Mouse (Mus musculus) limb, embryonic 10.5 days (tissue): Measurements from ENCODE around the gene Kcnmb1. TPM values are rescaled to one million over a fixed set of nuclear protein-coding genes. Genes with fewer than 3 reads are reported as not detected.

ENCODE experiments used
- DNase-seq: peaks from one replicate; pipeline ENCODE4 v3.0.0-alpha.2; 2017; ENCODE audit warnings: low spot score
- H3K27ac ChIP-seq: fragments of 300-500 bp; sonication (generic); 2 replicates; pipeline ENCODE4 v1.5.1; 2016; ENCODE audit warnings: mild to moderate bottlenecking
- H3K27me3 ChIP-seq: fragments of 300-500 bp; sonication (generic); 2 replicates; pipeline ENCODE4 v1.6.1; 2016; ENCODE audit warnings: low read depth, mild to moderate bottlenecking; ENCODE audit not compliant: poor library complexity, severe bottlenecking
- H3K36me3 ChIP-seq: fragments of 300-500 bp; sonication (generic); 2 replicates; pipeline ENCODE4 v1.6.1; 2016; ENCODE audit warnings: mild to moderate bottlenecking, moderate library complexity
- H3K4me1 ChIP-seq: fragments of 300-500 bp; sonication (generic); 2 replicates; pipeline ENCODE4 v1.6.1; 2016
- H3K4me3 ChIP-seq: fragments of 300-500 bp; sonication (generic); 2 replicates; pipeline ENCODE4 v1.5.1; 2016; ENCODE audit warnings: mild to moderate bottlenecking, moderate library complexity
- H3K9me3 ChIP-seq: fragments of 300-500 bp; sonication (generic); replicated peaks from 2 replicates; pipeline ENCODE4 v1.6.1; 2016; ENCODE audit warnings: mild to moderate bottlenecking
- WGBS: fragments of 180-500 bp; shearing (Covaris S2); methylation state at CpG from one replicate; pipeline ENCODE4 v1.1.7; 2016; 5-methylcytosine and 5-hydroxymethylcytosine counted together
- polyA plus RNA-seq: library from polyadenylated mRNA; unstranded; fragments of >200 nt; fragmentation: Nextera tagmentation; extraction: Ambion mirVana; gene quantifications from 2 replicates; pipeline ENCODE4 v1.2.1, GENCODE M21; 2016

Gene Kcnmb1
- polyA plus RNA-seq, 1 experiment from 2014 or later: 0.10 TPM

DNA sequence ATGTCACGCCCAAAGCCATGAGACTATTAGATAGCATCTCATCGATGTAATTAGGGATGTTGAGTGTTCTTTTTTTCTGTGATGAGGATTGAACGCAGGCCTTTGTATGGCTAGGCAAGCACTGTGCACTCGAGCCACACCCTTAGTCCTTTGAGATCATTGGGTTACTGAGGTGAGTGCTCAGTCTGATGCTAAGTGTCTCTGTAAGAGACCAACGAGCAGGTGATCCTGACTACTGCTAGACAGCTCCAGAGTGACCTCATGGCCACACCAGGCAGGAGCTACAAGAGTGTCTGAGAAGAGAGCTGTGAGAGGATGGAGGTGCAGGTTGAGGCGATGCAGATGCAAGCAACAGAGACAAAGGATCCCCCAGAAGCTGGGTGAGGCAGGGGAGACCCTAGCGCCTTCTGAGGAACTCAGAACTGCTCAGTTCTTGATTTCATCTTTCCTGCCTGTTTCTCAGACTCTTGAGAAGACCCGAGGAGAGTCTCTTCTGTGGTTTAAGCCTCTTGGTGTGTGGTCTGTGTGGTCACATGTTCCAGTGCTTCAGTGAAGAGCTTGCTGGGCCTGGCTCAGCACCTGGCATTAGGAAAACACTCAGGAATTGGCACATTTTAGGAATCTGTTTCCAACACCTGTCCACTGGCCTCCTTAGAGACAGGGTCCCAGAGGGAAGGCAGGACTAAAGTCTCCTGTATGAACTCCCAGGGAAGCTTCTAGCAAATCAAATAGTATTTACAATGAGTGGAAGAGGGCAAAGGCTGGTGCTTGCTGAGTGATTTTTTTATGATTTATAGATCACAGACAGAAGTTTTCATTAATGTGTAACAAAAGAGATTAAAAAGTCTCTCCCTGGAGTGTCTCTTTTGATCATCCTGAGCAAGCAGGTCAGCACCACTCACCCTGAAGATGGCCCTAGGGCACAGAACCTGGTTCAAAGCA is 10.9 kb upstream of the Kcnmb1 start:
- H3K4me3 ChIP-seq: no peak overlapping the region
- H3K9me3 ChIP-seq: no peaks in the 10 kb centered on the region
- WGBS: 89% methylated on average over 8 of the region's 8 CpGs
- no peaks in the 10 kb centered on the region for H3K27me3 ChIP-seq
- DNase-seq: no peak
- no peaks in the 10 kb centered on the region for H3K36me3 ChIP-seq
- peaks cover 12% of the 10 kb centered on the region; the same call in 1 of the 2 replicates for H3K4me1 ChIP-seq
- H3K27ac ChIP-seq: peak overlapping the region; percentile 36; the same call in 1 of the 2 replicates

DNA sequence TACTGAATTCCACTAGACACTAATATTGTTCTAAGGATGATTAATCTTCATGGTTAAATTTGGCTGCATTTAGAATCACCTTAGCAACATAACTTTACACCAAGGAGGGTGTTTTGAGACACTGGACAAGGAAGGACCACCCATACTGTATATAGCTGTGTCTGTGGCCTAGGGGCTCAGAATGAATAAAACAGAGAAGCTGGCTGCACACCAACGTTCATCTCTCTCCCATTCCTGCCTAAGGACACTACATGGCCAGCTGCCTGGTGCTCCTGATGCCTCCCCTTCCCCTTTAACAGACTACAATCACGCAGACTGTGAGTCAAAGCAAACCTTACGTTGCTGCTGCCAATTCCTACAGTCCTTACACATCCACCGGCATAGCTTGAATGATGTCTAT is 6.8 kb upstream of the Kcnmb1 start:
- Histone ChIP-seq H3K27me3 (no peaks in the 10 kb centered on the region), H3K4me3 (no peak overlapping the region), H3K36me3 (no peaks in the 10 kb centered on the region), H3K9me3 (no peaks in the 10 kb centered on the region), H3K27ac (no peak overlapping the region), H3K4me1 (peaks cover 12% of the 10 kb centered on the region; the same call in 1 of the 2 replicates)
- 78% methylated on average over 4 of the region's 4 CpGs for WGBS
- DNase-seq: no peak

DNA sequence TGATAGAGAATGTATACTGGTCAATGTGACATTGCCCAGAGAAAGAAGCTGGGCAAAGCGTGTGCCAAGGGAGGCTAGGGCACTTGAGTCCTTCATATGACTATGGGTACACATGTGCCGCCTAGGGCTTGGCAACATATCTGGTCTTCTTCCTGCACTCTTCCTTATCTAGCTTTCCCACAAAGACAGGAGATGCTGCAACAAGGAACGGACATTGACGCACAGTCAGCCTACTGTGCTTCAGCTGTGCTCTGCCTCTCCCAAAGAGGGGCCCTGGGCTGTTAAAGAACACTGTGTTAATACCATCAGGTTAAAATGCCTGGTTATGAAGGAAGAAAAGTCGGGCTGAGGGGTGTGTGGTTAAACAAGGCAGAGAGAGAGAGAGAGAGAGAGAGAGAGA is 6.2 kb upstream of the Kcnmb1 start:
- Histone ChIP-seq H3K36me3 (no peaks in the 10 kb centered on the region), H3K27me3 (no peaks in the 10 kb centered on the region), H3K4me3 (no peak overlapping the region), H3K27ac (no peak overlapping the region), H3K9me3 (no peaks in the 10 kb centered on the region), H3K4me1 (peaks cover 9% of the 10 kb centered on the region; the same call in 1 of the 2 replicates)
- DNase-seq: no peak
- WGBS: 86% methylated on average over 5 of the region's 5 CpGs

GRCm38 (mm10) chr11:33957595-33957994 is 5.2 kb upstream of the Kcnmb1 start:
- H3K27ac ChIP-seq: no peak overlapping the region

DNA sequence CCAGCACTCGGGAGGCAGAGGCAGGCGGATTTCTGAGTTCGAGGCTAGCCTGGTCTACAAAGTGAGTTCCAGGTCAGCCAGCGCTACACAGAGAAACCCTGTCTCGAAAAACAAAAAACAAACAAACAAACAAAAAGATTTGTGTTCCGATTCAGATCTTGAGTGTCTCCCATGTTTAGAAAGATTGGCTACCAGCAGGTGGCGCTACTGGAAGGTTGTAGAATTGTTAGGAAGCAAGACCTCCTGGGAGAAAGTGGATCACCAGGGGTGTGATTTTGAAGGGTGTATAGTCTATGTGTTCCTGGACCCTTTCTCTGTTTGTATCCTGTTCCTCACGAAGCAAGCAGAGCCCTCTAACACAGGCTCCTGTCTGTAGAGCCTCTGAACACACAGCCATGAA is 4.1 kb upstream of the Kcnmb1 start:
- Histone ChIP-seq H3K27ac (no peak overlapping the region), H3K4me1 (peaks cover 19% of the 10 kb centered on the region), H3K4me3 (no peak overlapping the region), H3K36me3 (no peaks in the 10 kb centered on the region), H3K9me3 (no peaks in the 10 kb centered on the region), H3K27me3 (no peaks in the 10 kb centered on the region)
- WGBS: 80% methylated on average over 8 of the region's 8 CpGs
- peak; percentile 52 for DNase-seq

More at GRCm38 (mm10) chr11:33957595-33957994, 5.2 kb upstream of the Kcnmb1 start:
- no peak for DNase-seq
- Histone ChIP-seq H3K4me1 (peaks cover 8% of the 10 kb centered on the region), H3K36me3 (no peaks in the 10 kb centered on the region), H3K27me3 (no peaks in the 10 kb centered on the region), H3K4me3 (no peak overlapping the region), H3K9me3 (no peaks in the 10 kb centered on the region)
- 87% methylated on average over 6 of the region's 6 CpGs for WGBS

GRCm38 (mm10) chr11:33962178-33962577 is 635 bp upstream of the Kcnmb1 start:
- no peak for DNase-seq
- Histone ChIP-seq H3K9me3 (no peaks in the 10 kb centered on the region), H3K36me3 (no peaks in the 10 kb centered on the region), H3K4me3 (no peak overlapping the region), H3K4me1 (peaks cover 19% of the 10 kb centered on the region), H3K27me3 (no peaks in the 10 kb centered on the region), H3K27ac (peak overlapping the region; percentile 54; the same call in 1 of the 2 replicates)
- 29% methylated on average over 7 of the region's 7 CpGs for WGBS

DNA sequence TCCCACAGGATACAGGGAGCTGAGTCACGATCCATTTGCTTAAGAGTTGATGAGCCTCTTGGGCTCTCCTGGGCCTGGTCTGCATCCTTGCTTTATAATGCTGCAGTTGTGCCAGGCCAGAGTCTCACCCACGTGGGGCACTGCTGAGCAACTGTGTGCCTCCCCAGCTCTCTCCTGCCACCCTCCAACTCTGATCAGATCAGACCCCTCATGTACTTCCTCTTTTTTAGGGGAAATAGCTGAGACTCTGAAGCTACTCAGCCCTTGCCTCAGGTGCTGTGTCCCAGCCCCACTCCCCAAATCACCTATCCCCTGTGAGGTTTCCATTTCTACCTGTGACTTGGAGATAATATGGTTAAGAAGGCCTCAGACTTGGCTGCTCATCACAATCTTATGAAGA is 2.6 kb downstream of the Kcnmb1 start:
- no peaks in the 10 kb centered on the region for H3K36me3 ChIP-seq
- WGBS: 64% methylated on average over 2 of the region's 2 CpGs
- H3K27ac ChIP-seq: no peak overlapping the region
- no peaks in the 10 kb centered on the region for H3K27me3 ChIP-seq
- no peak for DNase-seq
- peaks cover 19% of the 10 kb centered on the region for H3K4me1 ChIP-seq
- H3K4me3 ChIP-seq: no peak overlapping the region
- H3K9me3 ChIP-seq: no peaks in the 10 kb centered on the region

DNA sequence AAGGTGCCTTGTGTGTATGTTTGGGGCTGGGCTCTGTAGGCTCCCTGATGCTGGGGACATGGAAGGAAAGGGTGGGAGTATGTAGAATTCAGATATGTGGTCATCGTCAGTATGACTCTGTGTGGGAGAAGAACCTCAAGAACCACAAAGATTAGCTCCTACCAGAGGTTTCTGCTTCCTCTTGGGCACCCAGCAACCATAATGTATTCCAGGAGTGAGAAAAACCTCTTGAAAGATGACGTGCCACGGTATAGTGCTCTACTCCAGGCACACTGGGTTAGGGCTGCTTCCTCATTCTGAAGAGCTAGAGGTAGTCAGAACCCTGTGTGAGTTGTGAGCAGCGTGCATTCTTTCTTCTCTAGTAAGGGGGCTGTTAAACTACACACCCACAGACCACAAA is 4.9 kb downstream of the Kcnmb1 start:
- DNase-seq: no peak
- no peaks in the 10 kb centered on the region for H3K36me3 ChIP-seq
- H3K27ac ChIP-seq: no peak overlapping the region
- no peaks in the 10 kb centered on the region for H3K27me3 ChIP-seq
- no peak overlapping the region for H3K4me3 ChIP-seq
- WGBS: 89% methylated on average over 4 of the region's 4 CpGs
- no peaks in the 10 kb centered on the region for H3K9me3 ChIP-seq
- H3K4me1 ChIP-seq: peaks cover 10% of the 10 kb centered on the region

- Histone ChIP-seq H3K9me3 (no peaks in the 10 kb centered on the region), H3K4me1 (no peaks in the 10 kb centered on the region), H3K27ac (no peak overlapping the region), H3K27me3 (no peaks in the 10 kb centered on the region), H3K36me3 (no peaks in the 10 kb centered on the region), H3K4me3 (no peak overlapping the region)
- DNase-seq: no peak
- WGBS: 81% methylated on average over 3 of the region's 3 CpGs
Observed at GRCm38 (mm10) chr11:33969199-33969598, 6.4 kb downstream of the Kcnmb1 start.

DNA sequence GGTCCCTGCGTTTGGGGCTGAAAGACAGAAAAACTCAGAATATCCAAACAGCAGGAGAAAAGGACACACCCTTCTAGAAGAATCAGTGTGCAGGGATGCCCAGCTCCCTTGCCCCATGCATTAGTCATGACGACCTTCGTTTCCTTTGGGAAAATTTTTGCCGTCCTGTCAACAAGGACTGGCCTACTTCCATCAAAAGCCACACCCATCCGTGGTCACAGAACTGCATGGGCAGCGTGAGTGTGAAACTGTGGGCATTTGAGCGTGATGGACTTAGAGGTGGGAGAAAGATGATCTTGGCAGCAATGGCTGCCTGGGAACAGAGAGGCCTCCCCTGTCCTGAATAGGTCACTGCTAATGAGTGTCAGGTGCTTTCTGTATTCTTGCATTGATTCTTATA is 9.3 kb downstream of the Kcnmb1 start:
- 89% methylated on average over 7 of the region's 7 CpGs for WGBS
- Histone ChIP-seq H3K36me3 (no peaks in the 10 kb centered on the region), H3K9me3 (no peaks in the 10 kb centered on the region), H3K4me3 (no peak overlapping the region), H3K4me1 (no peaks in the 10 kb centered on the region), H3K27ac (no peak overlapping the region), H3K27me3 (no peaks in the 10 kb centered on the region)
- DNase-seq: no peak

DNA sequence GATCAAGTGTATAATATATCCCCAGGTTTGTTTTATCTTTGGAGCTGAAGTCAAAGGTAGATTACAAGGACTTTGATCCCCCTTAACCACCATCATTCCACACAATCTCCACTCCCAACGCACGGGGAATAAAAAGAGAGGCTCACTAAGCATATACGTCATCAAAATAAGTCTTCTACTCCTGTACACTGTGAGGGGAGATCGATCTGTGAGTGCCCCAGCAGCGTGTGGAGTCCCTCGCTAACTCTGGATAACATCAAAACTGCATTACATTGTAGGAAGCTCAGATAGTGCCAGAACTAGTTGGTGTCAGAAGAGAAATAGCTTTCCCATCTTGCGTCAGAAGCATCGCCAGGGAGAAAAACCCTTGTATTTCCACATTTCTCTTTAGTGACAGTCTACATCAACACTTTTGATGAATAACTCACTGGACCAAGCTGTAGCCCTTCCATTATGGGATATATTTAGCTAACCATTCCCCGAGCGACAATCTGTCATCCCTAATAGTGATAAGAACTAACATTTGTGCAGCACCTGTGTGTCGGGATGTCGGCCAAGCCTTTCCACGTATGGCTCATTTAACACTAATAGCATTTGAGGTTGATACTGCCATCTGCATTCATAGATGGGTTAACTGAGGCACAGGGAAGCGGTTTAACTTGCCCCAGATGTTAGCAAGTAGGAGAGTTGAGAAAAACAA is 11.7 kb downstream of the Kcnmb1 start:
- Histone ChIP-seq H3K4me3 (no peak overlapping the region), H3K27me3 (no peaks in the 10 kb centered on the region), H3K4me1 (no peaks in the 10 kb centered on the region), H3K27ac (no peak overlapping the region), H3K36me3 (no peaks in the 10 kb centered on the region), H3K9me3 (no peaks in the 10 kb centered on the region)
- DNase-seq: no peak
- WGBS: 82% methylated on average over 14 of the region's 14 CpGs

- no peaks in the 10 kb centered on the region for H3K27me3 ChIP-seq
- DNase-seq: no peak
- H3K27ac ChIP-seq: no peak overlapping the region
- H3K36me3 ChIP-seq: no peaks in the 10 kb centered on the region
- H3K4me1 ChIP-seq: peaks cover 4% of the 10 kb centered on the region; the same call in 1 of the 2 replicates
- 94% methylated on average over 2 of the region's 2 CpGs for WGBS
- no peak overlapping the region for H3K4me3 ChIP-seq
- H3K9me3 ChIP-seq: no peaks in the 10 kb centered on the region
Observed at GRCm38 (mm10) chr11:33975121-33975520, 12.3 kb downstream of the Kcnmb1 start.

GRCm38 (mm10) chr11:33980146-33980545 is 17.3 kb downstream of the Kcnmb1 start:
- Histone ChIP-seq H3K4me3 (no peak overlapping the region), H3K27me3 (no peaks in the 10 kb centered on the region), H3K36me3 (no peaks in the 10 kb centered on the region), H3K27ac (peak overlapping the region; percentile 70), H3K4me1 (peaks cover 21% of the 10 kb centered on the region), H3K9me3 (no peaks in the 10 kb centered on the region)
- WGBS: 51% methylated on average over 4 of the region's 4 CpGs
- DNase-seq: no peak
